Mouse (Mus musculus) erythroid progenitor cell, adult 5-6 weeks (primary cell): ENCODE results near the gene Rdh8. TPM values are rescaled to one million over a fixed set of nuclear protein-coding genes. Genes with fewer than 3 reads are reported as not detected.
"Not testable (repeated sequence)": the region's sequence is repeated elsewhere in the genome, so short reads cannot be mapped to it uniquely, and the experiment has no call there.

Source experiments
- ATAC-seq: replicated peaks from 2 replicates; pipeline ENCODE4 v1.8.0; 2016; ENCODE audit warnings: moderate number of reproducible peaks, mild to moderate bottlenecking, moderate TSS enrichment, inconsistent platforms; ENCODE audit not compliant: poor library complexity, low FRiP score, severe bottlenecking
- total RNA-seq, 2 experiments: library from RNA; stranded (forward) in 1 of 2; stranded (reverse) in 1 of 2; fragments of 150-400 nt in 1 of 2; fragments of 186-747, 209-891 nt in 1 of 2; gene quantifications; 2 replicates each; pipeline versions ENCODE4 v1.2.3 to v1.2.4; 2015 to 2017; ENCODE audit warnings: low replicate concordance in 2 of 2

Gene Rdh8
- total RNA-seq, 2 experiments from 2014 or later, result not detected

GRCm38 (mm10) chr9:20834881-20835280, 16.6 kb downstream of the Rdh8 start:
- ATAC-seq, result no peak

GRCm38 (mm10) chr9:20835431-20835954, 17.2 kb downstream of the Rdh8 start:
- ATAC-seq, result not testable (repeated sequence)

- ATAC-seq, result no peak
Observed at GRCm38 (mm10) chr9:20837184-20837947, 19.1 kb downstream of the Rdh8 start.

- no peak for ATAC-seq
Observed at GRCm38 (mm10) chr9:20838931-20839330, 20.6 kb downstream of the Rdh8 start.

- no peak for ATAC-seq
Observed at GRCm38 (mm10) chr9:20842211-20842610, 23.9 kb downstream of the Rdh8 start.

GRCm38 (mm10) chr9:20842670-20843069, 24.4 kb downstream of the Rdh8 start:
- no peak for ATAC-seq

- no peak for ATAC-seq
Observed at GRCm38 (mm10) chr9:20850179-20850578, 31.9 kb downstream of the Rdh8 start.

GRCm38 (mm10) chr9:20857131-20857530, 38.8 kb downstream of the Rdh8 start:
- ATAC-seq, result no peak

- ATAC-seq, result no peak
Observed at GRCm38 (mm10) chr9:20859926-20860325, 41.6 kb downstream of the Rdh8 start.

- no peak for ATAC-seq
Observed at GRCm38 (mm10) chr9:20861821-20862220, 43.5 kb downstream of the Rdh8 start.

- ATAC-seq, result no peak
Observed at GRCm38 (mm10) chr9:20862225-20862624, 43.9 kb downstream of the Rdh8 start.

- no peak for ATAC-seq
Observed at GRCm38 (mm10) chr9:20866879-20867278, 48.6 kb downstream of the Rdh8 start.

GRCm38 (mm10) chr9:20868448-20869001, 50.2 kb downstream of the Rdh8 start, which contains the start of gene A230050P20Rik:
A230050P20Rik (plus strand) TSS chr9:20868642.
- no peak for ATAC-seq

- ATAC-seq, result no peak
Observed at GRCm38 (mm10) chr9:20869246-20869645, 50.9 kb downstream of the Rdh8 start.

GRCm38 (mm10) chr9:20870211-20871173, 52.2 kb downstream of the Rdh8 start:
- ATAC-seq, result no peak

- no peak for ATAC-seq
Observed at GRCm38 (mm10) chr9:20872991-20873390, 54.7 kb downstream of the Rdh8 start.

- ATAC-seq, result no peak
Observed at GRCm38 (mm10) chr9:20873521-20873920, 55.2 kb downstream of the Rdh8 start.

GRCm38 (mm10) chr9:20875021-20875790, 56.9 kb downstream of the Rdh8 start:
- no peak for ATAC-seq
